Mouse (Mus musculus): ENCODE measurements around the gene Smchd1. TPM values are rescaled to one million over a fixed set of nuclear protein-coding genes. Genes with fewer than 3 reads are reported as not detected.
"Not testable (repeated sequence)": the region's sequence is repeated elsewhere in the genome, so short reads cannot be mapped to it uniquely, and the experiment has no call there.

The Smchd1 gene
- polyA plus RNA-seq, 1 experiment = 23.3 TPM

DNA sequence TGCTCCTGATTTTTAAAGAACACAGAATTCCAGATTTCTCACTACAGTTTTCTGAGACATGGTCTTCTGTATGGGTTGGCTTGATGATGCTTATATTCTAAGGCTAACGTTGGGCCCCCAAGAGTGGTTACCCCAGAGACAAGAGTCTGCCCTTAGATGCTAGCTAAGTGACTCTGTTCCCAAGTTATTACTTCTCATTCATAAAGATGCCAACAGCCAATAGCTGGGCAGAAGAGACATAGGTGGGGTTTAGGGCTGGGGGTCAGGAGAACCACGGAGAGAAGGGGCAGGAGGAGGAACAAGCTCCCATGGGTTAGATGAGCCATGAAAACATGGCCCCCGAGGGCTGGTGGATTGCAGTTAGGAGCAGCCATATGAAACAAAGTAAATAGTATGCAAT is 133.1 kb downstream of the Smchd1 start:
- no peak for DNase-seq
- TF ChIP-seq POLR2A (IDR thresholded peaks at IDR 0.05; ENCODE audit: control insufficient read depth, extremely low read depth, insufficient read depth, low read length, poor library complexity) = no peak
- TF ChIP-seq CTCF (IDR thresholded peaks at IDR 0.05; ENCODE audit: borderline replicate concordance, control insufficient read depth, extremely low read depth, insufficient read depth, low read length, poor library complexity) = no peak
- WGBS = 91% methylated on average over 3 of the region's 3 CpGs
- H3K36me3 ChIP-seq (ENCODE audit: control insufficient read depth, insufficient read depth, low read length) = peaks cover 28% of the 10 kb centered on the region
- no peaks in the 10 kb centered on the region for H3K27me3 ChIP-seq (ENCODE audit: control insufficient read depth, insufficient read depth, low read length)
- no peak overlapping the region for H3K27ac ChIP-seq (ENCODE audit: control insufficient read depth, insufficient read depth, low read length)
- H3K4me3 ChIP-seq (ENCODE audit: control insufficient read depth, insufficient read depth, low read length) = no peak overlapping the region
- H3K4me1 ChIP-seq (replicated peaks; ENCODE audit: control insufficient read depth, insufficient read depth, low read length) = no peaks in the 10 kb centered on the region; the same call in 1 of the 2 replicates

- Histone ChIP-seq H3K27me3 (ENCODE audit: control insufficient read depth, insufficient read depth, low read length) (no peaks in the 10 kb centered on the region), H3K4me1 (replicated peaks; ENCODE audit: control insufficient read depth, insufficient read depth, low read length) (no peaks in the 10 kb centered on the region; the same call in 1 of the 2 replicates), H3K4me3 (ENCODE audit: control insufficient read depth, insufficient read depth, low read length) (no peak overlapping the region), H3K36me3 (ENCODE audit: control insufficient read depth, insufficient read depth, low read length) (peaks cover 4% of the 10 kb centered on the region; the same call in 1 of the 2 replicates), H3K27ac (ENCODE audit: control insufficient read depth, insufficient read depth, low read length) (no peak overlapping the region)
- 93% methylated on average over 6 of the region's 6 CpGs for WGBS
- TF ChIP-seq CTCF (IDR thresholded peaks at IDR 0.05; ENCODE audit: borderline replicate concordance, control insufficient read depth, extremely low read depth, insufficient read depth, low read length, poor library complexity) = no peak
- TF ChIP-seq POLR2A (IDR thresholded peaks at IDR 0.05; ENCODE audit: control insufficient read depth, extremely low read depth, insufficient read depth, low read length, poor library complexity) = no peak
- DNase-seq = no peak
Measured at GRCm38 (mm10) chr17:71338627-71339026, 136.5 kb downstream of the Smchd1 start.

GRCm38 (mm10) chr17:71337546-71337945 is 137.6 kb downstream of the Smchd1 start:
- WGBS = 58% methylated on average over 9 of the region's 9 CpGs
- Histone ChIP-seq H3K4me1 (replicated peaks; ENCODE audit: control insufficient read depth, insufficient read depth, low read length) (no peaks in the 10 kb centered on the region; the same call in 1 of the 2 replicates), H3K27ac (ENCODE audit: control insufficient read depth, insufficient read depth, low read length) (no peak overlapping the region)

DNA sequence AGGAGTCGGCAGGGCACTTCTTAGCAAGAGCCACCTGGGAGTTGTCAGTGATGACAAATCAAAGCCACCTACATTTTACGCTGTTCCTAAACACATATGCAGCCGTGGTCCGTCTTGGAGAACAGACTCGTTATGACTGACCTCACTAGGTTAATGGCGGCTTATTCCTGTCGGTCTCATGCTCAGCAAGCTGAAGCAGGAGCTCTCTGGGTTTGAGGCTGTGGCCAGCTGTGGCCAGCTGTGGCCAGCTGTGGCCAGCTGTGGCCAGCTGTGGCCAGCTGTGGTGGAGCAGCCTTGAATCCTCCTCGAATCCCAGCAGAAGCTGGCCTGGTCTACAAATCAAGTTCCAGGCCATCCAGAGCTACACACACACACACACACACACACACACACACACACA is 138.7 kb downstream of the Smchd1 start:
- 85% methylated on average over 8 of the region's 8 CpGs for WGBS
- TF ChIP-seq POLR2A (IDR thresholded peaks at IDR 0.05; ENCODE audit: control insufficient read depth, extremely low read depth, insufficient read depth, low read length, poor library complexity) (no peak), CTCF (IDR thresholded peaks at IDR 0.05; ENCODE audit: borderline replicate concordance, control insufficient read depth, extremely low read depth, insufficient read depth, low read length, poor library complexity) (no peak)
- no peak overlapping the region for H3K4me3 ChIP-seq (ENCODE audit: control insufficient read depth, insufficient read depth, low read length)
- no peaks in the 10 kb centered on the region for H3K27me3 ChIP-seq (ENCODE audit: control insufficient read depth, insufficient read depth, low read length)
- DNase-seq = no peak
- H3K36me3 ChIP-seq (ENCODE audit: control insufficient read depth, insufficient read depth, low read length) = no peaks in the 10 kb centered on the region
- H3K27ac ChIP-seq (ENCODE audit: control insufficient read depth, insufficient read depth, low read length) = no peak overlapping the region
- no peaks in the 10 kb centered on the region; the same call in none of the 2 replicates for H3K4me1 ChIP-seq (replicated peaks; ENCODE audit: control insufficient read depth, insufficient read depth, low read length)

More at GRCm38 (mm10) chr17:71337546-71337945, 137.6 kb downstream of the Smchd1 start:
- Histone ChIP-seq H3K27me3 (ENCODE audit: control insufficient read depth, insufficient read depth, low read length) (no peaks in the 10 kb centered on the region), H3K36me3 (ENCODE audit: control insufficient read depth, insufficient read depth, low read length) (no peaks in the 10 kb centered on the region), H3K4me3 (ENCODE audit: control insufficient read depth, insufficient read depth, low read length) (no peak overlapping the region)
- TF ChIP-seq POLR2A (IDR thresholded peaks at IDR 0.05; ENCODE audit: control insufficient read depth, extremely low read depth, insufficient read depth, low read length, poor library complexity) (no peak), CTCF (IDR thresholded peaks at IDR 0.05; ENCODE audit: borderline replicate concordance, control insufficient read depth, extremely low read depth, insufficient read depth, low read length, poor library complexity) (no peak)
- no peak for DNase-seq

DNA sequence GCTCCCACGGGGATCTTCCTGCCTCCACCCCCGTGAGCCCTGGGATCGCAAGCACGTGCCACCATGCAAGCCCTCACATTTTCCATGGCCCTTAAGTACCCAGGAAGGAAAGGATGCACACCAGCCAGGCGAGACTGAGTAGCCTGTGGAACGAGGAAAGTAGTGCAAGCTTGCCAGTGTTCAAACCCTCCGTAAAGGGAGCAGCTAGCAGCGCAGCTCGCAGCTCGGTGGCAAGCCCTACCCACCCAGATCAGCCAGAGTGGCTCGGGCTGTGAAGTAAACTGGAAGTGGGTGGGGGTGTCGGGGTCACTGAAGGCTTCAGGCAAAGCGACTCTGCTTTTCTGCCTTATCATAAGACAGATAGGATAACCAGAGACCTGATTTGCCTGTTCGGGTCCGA is 142.8 kb downstream of the Smchd1 start:
- H3K4me1 ChIP-seq (replicated peaks; ENCODE audit: control insufficient read depth, insufficient read depth, low read length) = no peaks in the 10 kb centered on the region; the same call in 1 of the 2 replicates
- TF ChIP-seq POLR2A (IDR thresholded peaks at IDR 0.05; ENCODE audit: control insufficient read depth, extremely low read depth, insufficient read depth, low read length, poor library complexity) = no peak
- TF ChIP-seq CTCF (IDR thresholded peaks at IDR 0.05; ENCODE audit: borderline replicate concordance, control insufficient read depth, extremely low read depth, insufficient read depth, low read length, poor library complexity) = no peak
- no peak for DNase-seq
- H3K27me3 ChIP-seq (ENCODE audit: control insufficient read depth, insufficient read depth, low read length) = no peaks in the 10 kb centered on the region
- no peak overlapping the region for H3K4me3 ChIP-seq (ENCODE audit: control insufficient read depth, insufficient read depth, low read length)
- H3K36me3 ChIP-seq (ENCODE audit: control insufficient read depth, insufficient read depth, low read length) = no peaks in the 10 kb centered on the region
- no peak overlapping the region for H3K27ac ChIP-seq (ENCODE audit: control insufficient read depth, insufficient read depth, low read length)
- 89% methylated on average over 15 of the region's 15 CpGs for WGBS

GRCm38 (mm10) chr17:71320731-71321130 is 154.4 kb downstream of the Smchd1 start:
- not testable (repeated sequence) for H3K27me3 ChIP-seq (ENCODE audit: control insufficient read depth, insufficient read depth, low read length); H3K4me3 ChIP-seq (ENCODE audit: control insufficient read depth, insufficient read depth, low read length); H3K36me3 ChIP-seq (ENCODE audit: control insufficient read depth, insufficient read depth, low read length); H3K27ac ChIP-seq (ENCODE audit: control insufficient read depth, insufficient read depth, low read length); DNase-seq; H3K4me1 ChIP-seq (replicated peaks; ENCODE audit: control insufficient read depth, insufficient read depth, low read length)
- WGBS = 48% methylated on average over 8 of the region's 8 CpGs

GRCm38 (mm10) chr17:71319361-71319760 is 155.8 kb downstream of the Smchd1 start:
- 95% methylated on average over 3 of the region's 3 CpGs for WGBS
- Histone ChIP-seq H3K4me3 (ENCODE audit: control insufficient read depth, insufficient read depth, low read length) (no peak overlapping the region), H3K27ac (ENCODE audit: control insufficient read depth, insufficient read depth, low read length) (no peak overlapping the region), H3K27me3 (ENCODE audit: control insufficient read depth, insufficient read depth, low read length) (no peaks in the 10 kb centered on the region), H3K4me1 (replicated peaks; ENCODE audit: control insufficient read depth, insufficient read depth, low read length) (peaks cover 4% of the 10 kb centered on the region), H3K36me3 (ENCODE audit: control insufficient read depth, insufficient read depth, low read length) (no peaks in the 10 kb centered on the region)
- no peak for DNase-seq
- TF ChIP-seq POLR2A (IDR thresholded peaks at IDR 0.05; ENCODE audit: control insufficient read depth, extremely low read depth, insufficient read depth, low read length, poor library complexity) (no peak), CTCF (IDR thresholded peaks at IDR 0.05; ENCODE audit: borderline replicate concordance, control insufficient read depth, extremely low read depth, insufficient read depth, low read length, poor library complexity) (no peak)

All from thymus, adult 2 months (tissue).